Mouse (Mus musculus) gastrocnemius, adult 18-20 months (tissue): ENCODE data around the gene Hunk. TPM values are rescaled to one million over a fixed set of nuclear protein-coding genes. Genes with fewer than 3 reads are reported as not detected.

Experiments used
- DNase-seq: peaks from one replicate; pipeline ENCODE4 v3.0.0; 2021; ENCODE audit warnings: low spot score
- total RNA-seq, 2 experiments: library from RNA; stranded (reverse); gene quantifications; 2 replicates each; pipeline ENCODE4 v1.2.3; 2021

Hunk gene
- total RNA-seq, 2 experiments from 2014 or later: 0.17 to 0.32 TPM

DNA sequence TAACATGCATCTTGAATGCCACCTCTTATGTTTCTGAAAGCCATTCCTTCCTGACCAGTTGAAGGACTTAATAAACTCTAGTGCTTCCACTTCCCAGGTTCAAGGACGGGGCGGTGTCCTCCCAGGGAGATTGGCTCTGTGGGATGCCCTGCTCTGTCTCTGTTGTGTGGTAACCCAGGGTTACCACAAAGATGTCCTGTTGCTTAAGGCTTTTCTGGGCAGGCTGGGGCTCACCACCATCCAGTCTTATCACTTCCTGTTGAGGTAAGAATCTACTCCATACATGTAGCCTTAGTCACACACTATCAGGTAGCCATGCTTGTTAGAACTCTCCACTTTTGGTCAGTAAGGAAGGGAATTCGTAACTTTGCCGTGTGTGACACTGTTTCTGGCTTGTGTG, 49.4 kb downstream of the Hunk start:
- DNase-seq: no peak

DNA sequence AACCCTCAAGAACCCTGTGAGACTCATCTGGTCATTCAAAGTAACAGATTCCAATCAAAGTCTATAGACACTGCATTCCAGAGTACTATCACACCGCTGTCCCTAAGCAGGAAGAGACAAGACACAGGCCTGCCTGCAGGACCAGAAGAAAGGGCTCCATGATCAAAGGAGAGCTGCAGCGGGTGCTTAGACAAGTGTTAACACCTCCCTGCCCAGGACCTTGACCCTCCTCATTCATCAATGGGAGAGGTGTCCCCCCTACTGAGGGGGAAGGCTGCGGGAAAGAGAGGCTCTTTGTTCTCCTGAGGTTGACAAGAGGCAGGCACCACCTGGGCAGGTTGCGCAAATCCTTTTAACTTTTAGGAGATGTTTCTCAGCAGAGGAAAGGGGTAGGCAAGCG, 51.5 kb downstream of the Hunk start:
- DNase-seq: no peak

DNA sequence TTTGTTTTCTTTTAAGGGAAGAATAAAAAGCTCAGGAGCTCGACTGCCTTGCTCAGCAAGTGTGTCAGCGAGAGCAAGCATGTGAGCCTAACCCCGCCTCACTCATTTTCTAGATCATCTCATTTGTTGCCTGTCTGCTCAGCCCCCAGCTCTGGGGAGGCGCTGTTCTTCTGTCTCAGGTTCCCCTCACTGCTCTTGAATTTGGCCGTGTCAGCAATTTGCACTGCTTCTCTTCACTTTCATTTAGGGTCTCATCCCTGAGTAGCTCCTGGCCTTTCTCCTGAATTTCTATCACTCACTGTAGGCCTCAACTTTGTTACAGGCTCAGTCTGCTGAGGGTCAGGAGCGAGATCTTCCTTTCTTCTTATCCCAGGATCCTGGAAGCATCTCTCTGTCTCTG, 53.7 kb downstream of the Hunk start:
- no peak for DNase-seq

DNA sequence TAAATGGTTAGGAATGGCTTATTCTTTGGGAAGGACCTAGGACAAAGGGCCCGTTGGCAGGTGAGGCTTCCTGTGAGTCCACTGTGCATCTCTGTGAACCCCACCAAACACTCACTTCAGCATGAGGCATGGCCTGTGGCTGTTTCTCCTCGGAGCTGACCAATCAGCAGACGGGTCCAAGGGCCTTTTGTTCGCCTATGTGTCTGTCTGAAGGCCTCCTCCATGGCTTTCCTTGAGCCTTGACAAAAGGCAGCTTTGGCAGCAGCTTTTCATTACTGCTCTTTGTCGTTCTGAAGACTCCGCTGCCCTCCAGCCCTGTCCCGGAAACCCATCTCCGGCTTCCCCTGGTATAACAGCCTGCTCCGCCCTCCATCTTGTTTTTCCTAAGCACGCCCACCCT, 54.8 kb downstream of the Hunk start:
- DNase-seq: no peak

DNA sequence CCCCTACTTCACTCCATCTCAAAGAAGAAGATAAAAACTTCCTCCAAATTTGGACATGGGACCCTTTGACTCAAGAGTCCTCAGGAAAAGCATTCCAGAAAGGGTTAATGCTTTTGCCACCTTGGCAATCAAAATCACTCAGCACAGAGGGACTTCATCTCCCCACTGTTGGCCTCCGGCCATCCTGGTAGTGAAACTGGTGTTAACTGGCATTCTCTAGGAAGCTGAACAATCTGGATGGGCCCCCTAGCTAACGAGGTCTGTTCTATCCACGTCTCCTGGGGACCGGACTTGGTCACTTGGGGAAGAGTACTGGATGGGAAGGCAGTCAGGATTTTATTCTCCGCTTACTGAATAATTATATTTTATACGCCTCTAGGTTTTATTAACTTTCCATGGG, 57.2 kb downstream of the Hunk start:
- no peak for DNase-seq

DNA sequence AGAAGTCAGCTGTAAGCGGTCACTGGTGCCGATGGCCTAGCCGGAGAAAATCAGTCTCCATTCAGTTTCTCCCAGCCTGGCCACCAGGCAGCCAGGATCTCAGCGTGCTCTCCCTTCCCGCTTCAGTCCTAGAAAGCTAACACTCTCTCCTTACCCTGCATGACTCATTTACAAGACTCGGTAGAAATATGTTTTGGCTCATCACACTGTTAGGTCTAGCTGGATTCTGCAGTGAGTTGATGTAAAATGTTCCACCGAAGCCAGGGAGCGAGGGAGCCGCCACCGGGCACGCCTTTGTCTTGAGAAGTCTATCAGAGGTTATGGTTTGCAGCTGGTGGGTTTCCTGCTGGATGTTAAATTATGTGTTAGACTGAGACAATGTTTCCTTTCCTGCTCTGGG, 67.4 kb downstream of the Hunk start:
- peak; percentile 16 for DNase-seq

DNA sequence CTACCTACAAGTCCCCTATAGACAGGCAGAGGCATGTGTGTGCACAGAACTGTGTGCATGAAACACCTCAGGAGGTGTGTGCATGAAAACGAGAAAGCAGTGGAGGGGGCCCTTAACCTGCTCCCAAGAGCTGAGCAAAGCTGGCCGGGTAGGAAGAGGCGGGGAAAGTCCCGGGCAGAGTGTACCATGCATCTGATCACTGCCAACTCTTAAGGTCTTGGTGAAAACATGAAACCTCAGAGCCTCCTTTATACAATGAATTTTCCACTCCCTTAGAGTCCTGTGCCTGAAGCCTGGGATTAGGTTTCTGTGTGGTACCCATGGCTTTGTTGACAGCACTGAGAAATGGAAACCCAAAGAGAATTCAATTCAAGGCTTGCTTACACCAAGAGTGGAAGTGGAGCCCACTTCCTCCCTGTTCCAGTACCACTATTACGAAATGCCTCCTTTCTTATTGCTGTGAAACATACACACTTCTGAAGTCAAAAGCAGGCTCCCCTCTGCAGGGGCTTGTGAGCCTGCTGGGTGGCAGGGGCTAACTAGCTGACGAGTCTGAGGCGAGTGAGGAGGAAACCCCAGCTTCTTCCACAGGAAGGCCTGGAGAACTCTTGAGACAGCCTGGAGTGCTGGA, 70.8 kb downstream of the Hunk start:
- no peak for DNase-seq

DNA sequence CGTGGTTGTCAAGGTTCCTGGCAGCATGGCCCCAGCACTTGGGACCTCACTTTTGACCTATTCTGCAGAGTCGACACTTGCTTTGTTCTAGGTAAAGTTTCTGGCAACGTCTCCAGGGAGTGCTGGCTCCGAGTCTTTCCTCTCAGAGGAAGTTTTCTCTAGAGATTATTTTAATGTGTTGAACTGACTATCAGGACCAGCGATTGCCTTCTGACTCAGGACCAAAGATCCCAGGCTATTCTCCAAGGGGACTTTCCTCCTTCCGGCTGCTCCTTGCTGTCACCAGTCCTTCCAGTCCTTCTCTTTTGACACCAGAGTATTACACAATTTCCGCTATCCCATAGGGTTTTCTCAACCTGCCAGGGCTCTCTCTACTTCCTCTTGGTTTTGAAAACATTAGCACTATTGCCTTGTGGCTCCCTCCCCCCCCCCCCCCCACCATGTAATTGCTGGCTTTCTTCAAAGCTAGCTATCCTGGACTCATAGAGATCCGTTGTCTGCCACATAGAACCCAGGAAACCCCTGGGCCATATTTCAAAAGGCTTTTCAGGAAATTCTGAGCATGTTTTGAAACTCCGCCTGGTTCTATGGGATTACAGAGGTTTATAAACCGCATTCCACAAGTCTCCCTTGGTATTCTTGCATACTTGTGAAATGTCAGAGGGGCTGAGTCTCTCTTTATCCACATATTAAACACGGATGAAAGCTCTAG, 73.2 kb downstream of the Hunk start:
- DNase-seq: peak; percentile 13

DNA sequence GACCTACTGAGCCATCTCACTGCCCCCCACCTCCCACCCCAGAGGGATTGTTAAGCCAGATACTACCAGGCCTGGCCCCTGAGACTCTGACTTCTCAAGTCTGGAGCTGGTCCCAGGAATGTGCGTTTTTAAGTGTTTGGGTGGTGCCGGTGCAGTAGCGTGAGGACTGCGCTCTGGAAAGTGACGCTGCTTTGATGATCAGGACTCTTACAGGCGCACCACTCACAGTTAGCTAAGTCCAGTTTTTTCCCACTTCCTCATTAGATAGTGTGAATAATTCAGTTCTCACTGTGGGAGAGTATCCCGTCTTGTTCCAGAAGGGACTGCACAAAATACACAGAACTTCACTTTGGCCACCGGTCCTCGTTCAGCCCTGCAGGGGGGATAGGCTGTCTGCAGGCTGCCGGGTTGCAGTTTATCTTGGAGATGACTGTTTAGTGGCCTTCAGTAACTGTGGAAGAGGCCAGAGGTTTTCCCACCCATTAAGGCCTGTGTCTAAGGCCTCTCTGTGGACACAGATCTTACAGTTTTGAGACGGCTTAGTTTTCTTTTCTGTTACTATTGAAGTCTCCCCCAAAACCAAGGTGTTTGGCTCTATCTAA, 75.6 kb downstream of the Hunk start:
- DNase-seq: no peak

DNA sequence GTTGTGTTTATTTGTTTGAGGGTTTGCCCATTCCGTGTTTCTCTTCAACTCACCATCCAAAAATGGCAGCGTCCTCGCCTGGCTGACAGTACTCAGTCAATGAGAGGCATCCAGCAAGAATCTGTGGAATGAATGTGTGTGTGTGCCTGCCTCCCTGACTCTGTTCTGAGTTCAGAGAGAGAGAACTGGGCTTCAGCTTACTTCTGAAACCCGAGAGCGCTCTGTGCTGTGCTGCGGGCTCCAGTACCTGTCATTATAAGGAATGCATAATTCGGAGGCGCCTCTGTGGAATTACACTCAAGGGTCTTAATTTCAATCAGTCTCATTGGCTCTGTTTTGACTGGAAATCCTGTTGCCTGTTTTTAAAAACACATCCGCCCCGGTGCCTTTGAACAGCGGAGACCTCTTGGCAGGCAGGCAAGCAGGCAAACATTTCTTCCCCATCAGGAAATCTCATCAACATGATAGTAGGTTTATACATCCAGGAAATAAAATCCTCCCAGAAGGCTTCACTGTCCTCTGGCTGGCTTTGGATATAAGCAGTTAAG, 77.0 kb downstream of the Hunk start:
- no peak for DNase-seq

DNA sequence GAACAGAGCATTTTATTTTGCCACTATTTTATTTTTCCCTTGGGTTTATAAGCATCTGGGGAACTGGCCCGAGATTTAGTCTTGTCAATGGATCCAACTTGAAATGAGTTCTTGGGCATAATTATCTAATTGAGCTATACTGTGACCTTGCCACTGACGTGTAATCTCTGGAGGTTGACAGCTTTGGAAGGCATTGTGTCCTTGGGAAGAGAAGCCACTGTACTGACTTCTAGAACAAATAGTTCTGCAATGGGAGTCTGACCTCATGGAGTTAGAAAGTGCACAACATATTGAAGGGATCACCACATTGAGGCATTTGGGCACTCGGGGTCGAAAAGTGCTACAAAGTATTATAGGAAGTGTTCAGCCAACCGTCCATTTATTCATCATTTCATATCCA, 79.3 kb downstream of the Hunk start:
- DNase-seq: no peak

DNA sequence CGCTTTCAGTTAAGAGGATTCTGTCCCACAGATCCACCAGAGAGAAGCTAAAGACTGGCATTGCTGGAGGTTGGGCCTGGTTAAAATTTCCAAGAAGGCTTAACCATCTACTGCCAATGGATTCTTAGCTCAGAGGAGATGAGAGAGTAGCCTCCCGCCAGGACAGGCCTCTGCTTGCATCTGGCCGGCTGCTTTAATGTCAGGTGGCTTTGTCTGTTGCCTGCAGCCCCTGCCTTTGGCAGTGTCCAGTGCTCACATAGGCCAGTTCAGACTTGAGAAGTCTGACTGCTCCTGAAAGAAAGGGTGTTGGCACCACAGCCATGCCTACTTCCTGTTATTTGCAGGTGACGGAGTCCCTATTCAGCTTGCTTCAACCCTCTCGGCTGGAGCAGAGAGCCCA, 82.5 kb downstream of the Hunk start:
- no peak for DNase-seq

DNA sequence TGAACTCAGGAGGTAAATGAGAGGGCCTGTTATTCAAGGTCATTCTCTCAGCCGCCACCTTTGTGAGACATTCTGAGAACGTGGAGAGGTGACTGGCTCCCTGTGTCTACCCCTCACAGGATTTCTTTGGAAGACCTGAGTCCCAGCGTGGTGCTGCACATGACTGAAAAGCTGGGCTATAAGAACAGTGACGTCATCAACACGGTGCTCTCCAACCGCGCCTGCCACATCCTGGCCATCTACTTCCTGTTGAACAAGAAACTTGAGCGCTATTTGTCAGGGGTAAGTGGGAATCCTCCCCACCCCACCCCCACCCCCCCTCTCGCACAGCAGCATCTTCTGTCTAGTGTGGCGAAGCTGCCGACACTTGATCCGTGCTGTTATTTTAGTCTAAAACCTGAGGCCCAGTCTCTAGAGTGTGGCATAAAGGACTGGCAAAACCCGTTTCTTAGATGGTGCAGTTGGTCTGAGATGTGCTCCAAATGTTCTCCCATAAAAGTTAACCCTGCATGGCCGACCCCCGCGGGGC, 90.0 kb downstream of the Hunk start:
- DNase-seq: no peak

DNA sequence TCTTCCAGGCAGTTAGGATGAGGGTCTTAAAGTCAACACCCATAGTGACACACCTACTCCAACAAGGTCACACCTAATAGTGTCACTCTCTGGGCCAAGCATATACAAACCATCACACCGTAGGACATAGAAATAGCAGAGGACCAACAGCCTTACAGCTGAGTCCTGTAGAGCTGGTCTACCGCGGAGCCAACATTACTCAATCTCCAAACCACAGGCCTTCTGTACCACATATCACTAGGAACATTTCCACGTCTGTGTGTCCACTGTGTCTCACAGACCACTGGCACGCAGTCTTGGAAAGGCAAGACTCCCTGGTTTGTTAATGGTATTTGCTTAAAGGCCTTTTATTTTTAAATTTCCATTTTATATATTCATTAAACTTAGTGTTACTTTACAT, 95.8 kb downstream of the Hunk start:
- DNase-seq: no peak

DNA sequence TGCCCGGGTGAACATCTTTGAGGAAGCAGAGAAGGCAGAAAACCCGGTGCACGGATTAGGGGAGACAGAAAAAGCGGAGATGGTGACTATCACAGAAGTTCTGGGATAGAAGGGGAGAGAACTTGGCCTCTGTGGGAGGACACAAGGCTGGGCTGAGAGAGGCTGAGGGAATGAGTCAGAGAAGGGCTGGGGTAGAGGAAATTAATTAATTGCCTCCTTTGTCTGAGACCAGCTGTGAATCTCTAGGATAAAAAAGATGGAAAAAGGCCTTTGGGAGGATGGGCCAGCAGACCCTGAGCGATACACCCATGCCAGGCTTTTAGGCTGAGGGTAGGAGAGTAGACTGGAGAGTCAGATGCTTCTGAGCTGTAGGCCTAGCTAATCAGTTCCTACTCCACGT, 97.5 kb downstream of the Hunk start:
- DNase-seq: no peak

DNA sequence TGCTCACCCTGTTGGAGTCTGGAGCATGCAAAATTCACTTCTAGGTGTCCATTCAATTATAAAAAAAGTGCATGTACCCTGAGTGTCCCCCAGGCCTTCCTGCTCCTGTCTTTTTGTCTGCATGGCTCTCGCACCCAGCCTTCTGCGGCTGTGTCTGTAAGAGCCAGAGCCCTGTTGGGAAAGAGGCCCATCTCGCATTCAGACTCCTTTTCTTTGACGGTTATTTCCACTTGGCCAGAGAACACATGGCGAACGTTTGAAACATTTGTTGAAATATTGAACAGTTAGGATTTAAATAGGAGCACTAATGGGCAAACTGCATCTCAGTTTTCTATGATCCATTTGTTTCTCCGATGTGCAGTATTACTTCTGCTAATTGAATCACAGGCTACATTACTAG, 99.3 kb downstream of the Hunk start:
- DNase-seq: no peak

DNA sequence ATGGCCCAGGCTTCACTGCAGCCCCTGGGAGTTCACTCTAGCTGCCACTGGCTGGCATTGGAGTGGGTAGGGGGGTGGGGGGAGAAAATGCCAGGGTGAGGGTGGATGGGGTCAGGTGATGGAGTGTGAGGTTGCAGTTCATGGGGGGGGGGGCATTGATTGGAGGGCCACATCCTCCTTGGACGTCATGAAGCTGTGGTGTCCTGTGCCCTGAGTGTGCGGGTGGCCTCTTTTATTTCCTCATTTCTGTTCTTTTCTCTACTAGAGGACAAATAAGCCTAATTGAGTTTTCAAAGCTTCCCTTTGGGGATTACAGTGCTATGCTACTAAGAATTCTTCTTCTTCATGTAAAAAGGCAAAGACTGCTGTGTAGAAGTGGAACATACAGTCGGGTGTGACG, 99.8 kb downstream of the Hunk start:
- DNase-seq: no peak

DNA sequence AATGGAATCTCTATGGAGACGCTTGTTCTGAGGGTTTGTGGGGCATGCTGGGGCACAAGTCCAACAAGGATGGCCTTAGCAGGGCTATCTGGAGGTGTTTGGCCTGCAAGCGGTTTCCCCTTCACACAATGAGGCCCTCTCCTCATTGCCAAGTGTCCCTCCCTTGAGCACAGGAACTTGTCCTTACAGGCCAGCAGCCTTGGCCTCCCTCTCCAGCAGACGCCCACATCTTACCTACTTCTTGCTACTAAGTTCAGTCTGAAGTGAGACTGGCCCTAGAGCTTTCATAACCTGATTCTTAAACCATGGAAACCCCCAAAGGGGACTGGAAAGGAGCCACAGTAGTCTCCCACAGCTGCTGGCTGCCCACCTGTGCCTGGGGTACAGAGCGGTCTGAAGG, 104.3 kb downstream of the Hunk start:
- no peak for DNase-seq

DNA sequence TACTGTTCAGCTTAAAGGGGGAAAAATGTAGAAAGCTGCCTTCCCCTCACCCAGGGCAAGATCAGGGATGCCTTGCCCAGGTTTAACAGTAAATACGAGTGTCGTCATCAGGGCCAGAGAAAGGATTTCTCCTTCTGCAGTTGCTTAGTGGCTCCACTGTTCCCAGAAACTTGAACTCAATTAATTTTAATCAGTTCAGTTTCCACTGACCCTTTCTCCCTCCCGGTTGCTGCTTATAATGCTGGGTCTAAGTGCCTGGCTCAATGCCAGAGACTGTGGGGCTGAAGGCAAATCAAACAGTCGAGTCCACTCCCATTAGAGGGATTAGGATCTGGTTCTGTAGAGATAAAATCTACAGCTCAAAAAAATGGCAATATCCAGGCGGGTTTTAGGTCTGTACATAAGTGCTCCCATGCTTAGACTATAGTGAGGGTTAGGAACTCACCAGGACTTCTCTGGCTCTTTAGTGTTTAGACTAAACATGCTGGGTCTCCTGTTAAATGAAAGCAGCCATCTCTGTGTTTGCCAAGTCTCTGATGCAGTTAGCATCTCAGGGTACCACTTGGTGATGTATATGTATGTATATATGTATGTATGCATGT, 106.2 kb downstream of the Hunk start:
- no peak for DNase-seq

DNA sequence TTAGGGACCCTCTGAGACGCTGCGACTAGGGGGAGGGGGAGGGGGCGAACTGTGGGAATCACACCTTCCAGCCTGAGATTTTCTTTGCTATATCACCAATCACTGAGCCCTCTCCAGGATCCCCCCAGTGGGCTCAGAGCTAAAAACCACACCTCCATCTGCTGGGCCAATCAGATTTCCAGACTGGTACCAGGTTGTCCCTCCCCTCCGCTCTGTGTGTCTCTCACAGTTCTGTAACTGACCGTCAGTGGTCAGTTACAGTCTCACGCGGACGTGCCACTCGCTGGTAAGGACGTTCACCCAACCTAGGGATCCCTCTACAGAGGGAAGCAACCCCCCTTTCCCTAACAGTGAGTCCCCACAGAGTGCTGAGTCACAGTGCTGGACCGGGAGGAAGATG, 111.1 kb downstream of the Hunk start:
- no peak for DNase-seq

DNA sequence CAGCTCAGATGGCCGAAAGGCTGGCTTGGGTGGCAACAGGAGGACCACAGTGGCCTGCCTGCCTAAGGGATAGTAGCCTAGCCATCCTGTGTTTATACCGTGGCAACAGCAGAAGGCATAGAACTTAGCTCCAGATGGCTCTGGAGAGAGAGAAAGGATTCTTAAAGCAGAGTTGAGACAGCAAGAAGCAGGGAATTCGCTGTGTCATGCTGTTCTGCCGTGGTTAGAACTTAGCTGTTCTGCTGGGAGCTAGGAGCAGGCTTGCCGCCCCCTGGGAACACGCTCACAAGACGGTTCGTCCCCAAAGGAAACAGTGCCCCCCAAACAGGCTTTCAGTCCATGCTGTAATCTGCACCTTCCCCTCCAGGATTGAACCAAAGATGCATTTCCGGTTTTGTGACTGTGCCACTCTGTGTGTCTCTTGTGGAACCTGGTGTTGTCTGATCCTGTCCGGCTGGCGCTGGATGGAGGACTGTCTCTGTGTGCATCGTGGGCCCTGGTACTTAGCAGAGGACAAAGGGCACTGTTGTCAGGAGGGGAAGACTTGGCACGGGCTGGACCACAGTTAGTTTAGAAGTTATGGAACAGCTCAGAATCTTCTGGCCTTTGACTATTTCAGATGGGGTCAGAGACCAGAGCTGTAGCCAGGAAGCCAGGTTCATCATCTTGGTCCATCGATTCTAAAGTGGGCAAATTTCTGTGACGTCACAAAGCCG, 112.1 kb downstream of the Hunk start:
- no peak for DNase-seq

DNA sequence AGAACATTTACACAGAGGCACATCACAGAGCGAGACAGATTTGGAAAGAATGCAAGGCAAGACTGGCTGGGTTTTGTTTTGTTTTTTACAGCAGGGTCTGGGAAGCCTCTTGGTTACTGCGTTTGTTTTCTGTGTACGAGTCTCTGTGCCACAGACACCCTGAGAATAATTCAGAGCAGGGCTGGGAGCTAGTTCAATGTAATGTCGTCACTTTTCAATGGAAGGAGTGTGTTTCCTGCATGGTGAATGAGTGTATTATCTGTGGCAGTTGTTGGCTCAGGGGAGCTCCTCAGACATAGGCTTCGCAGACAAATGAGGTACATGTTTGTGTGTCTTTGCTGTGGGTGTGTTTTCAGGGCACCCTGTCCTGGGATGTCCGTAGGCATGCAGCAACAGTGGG, 115.0 kb downstream of the Hunk start:
- DNase-seq: no peak
